Mouse (Mus musculus) WW6 (cell line): ENCODE data around the gene Klrc1.
"Not testable (repeated sequence)": the region's sequence is repeated elsewhere in the genome, so short reads cannot be mapped to it uniquely, and the experiment has no call there.

Experiments used
- DNase-seq: peaks from one replicate; pipeline ENCODE4 v3.0.0-alpha.2; 2013; ENCODE audit warnings: low read depth, low spot score

Klrc1 gene

GRCm38 (mm10) chr6:129678873-129679272, at the start of gene Klrc1:
Gene Klrc1 (minus strand): TSS chr6:129678973.
- DNase-seq = no peak

GRCm38 (mm10) chr6:129727237-129727636, 48.5 kb upstream of the Klrc1 start:
- DNase-seq = no peak

- no peak for DNase-seq
Observed at GRCm38 (mm10) chr6:129721390-129721789, 42.6 kb upstream of the Klrc1 start.

- DNase-seq = no peak
Observed at GRCm38 (mm10) chr6:129720487-129720886, 41.7 kb upstream of the Klrc1 start.

- no peak for DNase-seq
Observed at GRCm38 (mm10) chr6:129717032-129717431, 38.3 kb upstream of the Klrc1 start, which contains the start of gene Klri1. Gene Klri1 (minus strand): TSS chr6:129717132.

GRCm38 (mm10) chr6:129713566-129713965, 34.8 kb upstream of the Klrc1 start:
- DNase-seq = no peak

GRCm38 (mm10) chr6:129691436-129691835, 12.7 kb upstream of the Klrc1 start:
- DNase-seq = not testable (repeated sequence)

- DNase-seq = no peak
Observed at GRCm38 (mm10) chr6:129680379-129680778, 1.6 kb upstream of the Klrc1 start.

GRCm38 (mm10) chr6:129661301-129661700, 17.5 kb downstream of the Klrc1 start:
- not testable (repeated sequence) for DNase-seq

GRCm38 (mm10) chr6:129660589-129660988, 18.2 kb downstream of the Klrc1 start, which contains the start of gene Klrc2:
Gene Klrc2 (minus strand): TSS chr6:129660689.
- DNase-seq = not testable (repeated sequence)

GRCm38 (mm10) chr6:129644054-129644453, 34.7 kb downstream of the Klrc1 start:
- not testable (repeated sequence) for DNase-seq

- DNase-seq = not testable (repeated sequence)
Observed at GRCm38 (mm10) chr6:129643237-129643636, 35.5 kb downstream of the Klrc1 start, which contains the start of gene Klrc3. Gene Klrc3 (minus strand): TSS chr6:129643337.

- not testable (repeated sequence) for DNase-seq
Observed at GRCm38 (mm10) chr6:129631046-129631445, 47.7 kb downstream of the Klrc1 start.

- no peak for DNase-seq
Observed at GRCm38 (mm10) chr6:129623735-129624134, 55.0 kb downstream of the Klrc1 start, which contains the start of gene Klrk1. Gene Klrk1 (minus strand): TSS chr6:129623864.
